Mouse (Mus musculus) thymus, postnatal 10 days (tissue): ENCODE measurements around the gene Homez.

ENCODE experiments used
- DNase-seq, 2 experiments: peaks; one replicate each; pipeline ENCODE4 v3.0.0; 2021; ENCODE audit warnings: low spot score in 2 of 2

Gene Homez

GRCm38 (mm10) chr14:54870861-54871260 lies at the start of gene Homez:
Gene Homez (minus strand): TSS chr14:54870961.
- no peak for DNase-seq

- no peak for DNase-seq
These were observed 49.4 kb upstream of the Homez start for GRCm38 (mm10) chr14:54920076-54920685.

- DNase-seq: no peak
These were observed 42.6 kb upstream of the Homez start for GRCm38 (mm10) chr14:54913343-54913742.

- peak in 1 of 2 experiments; percentile 30 for DNase-seq
These were observed 42.1 kb upstream of the Homez start, which contains the start of gene Slc22a17 for GRCm38 (mm10) chr14:54912886-54913285. Gene Slc22a17 (minus strand): TSS chr14:54913132.

GRCm38 (mm10) chr14:54912109-54912850 lies 41.5 kb upstream of the Homez start:
- DNase-seq: no peak

- no peak for DNase-seq
These were observed 37.9 kb upstream of the Homez start for GRCm38 (mm10) chr14:54908682-54909081.

GRCm38 (mm10) chr14:54903641-54904040 lies 32.9 kb upstream of the Homez start:
- DNase-seq: no peak

- DNase-seq: peak in 1 of 2 experiments; percentile 71
These were observed 29.6 kb upstream of the Homez start for GRCm38 (mm10) chr14:54900383-54900782.

- DNase-seq: no peak
These were observed 26.7 kb upstream of the Homez start for GRCm38 (mm10) chr14:54897445-54897844.

- DNase-seq: peak in 1 of 2 experiments; percentile 52
These were observed 23.8 kb upstream of the Homez start for GRCm38 (mm10) chr14:54894296-54895151.

GRCm38 (mm10) chr14:54893651-54894181 lies 23.0 kb upstream of the Homez start:
- DNase-seq: peak; percentile 95 to 97

GRCm38 (mm10) chr14:54892200-54892599 lies 21.4 kb upstream of the Homez start, which contains the start of gene Pabpn1:
Gene Pabpn1 (plus strand): TSS chr14:54892500.
- DNase-seq: no peak

- DNase-seq: no peak
These were observed 14.5 kb upstream of the Homez start for GRCm38 (mm10) chr14:54885309-54885708.

- no peak for DNase-seq
These were observed 13.4 kb upstream of the Homez start for GRCm38 (mm10) chr14:54884022-54884712.

- DNase-seq: no peak
These were observed 12.6 kb upstream of the Homez start, which contains the start of the genes Bcl2l2 and Gm20521 for GRCm38 (mm10) chr14:54883154-54884021. Gene Bcl2l2 (plus strand): TSS chr14:54883377. Gene Gm20521 (plus strand): TSS chr14:54883441.

GRCm38 (mm10) chr14:54877048-54877715 lies 6.4 kb upstream of the Homez start, which contains the start of gene Ppp1r3e:
Gene Ppp1r3e (minus strand): TSS chr14:54877550.
- peak; percentile 40 to 45 for DNase-seq

GRCm38 (mm10) chr14:54876539-54877047 lies 5.8 kb upstream of the Homez start:
- DNase-seq: peak; percentile 72

- DNase-seq: no peak
These were observed 5.2 kb upstream of the Homez start for GRCm38 (mm10) chr14:54875844-54876538.

GRCm38 (mm10) chr14:54874165-54874564 lies 3.4 kb upstream of the Homez start:
- no peak for DNase-seq
